Mouse (Mus musculus) liver, postnatal 0 days (tissue): ENCODE measurements around the gene Slc16a10.

Experiments used
- CTCF ChIP-seq: sonication (generic); IDR thresholded peaks from 2 replicates; pipeline ENCODE4 v1.5.1; 2016; ENCODE audit warnings: antibody characterized with exemption, low read depth
- EP300 ChIP-seq: IDR thresholded peaks from 2 replicates; pipeline ENCODE4 v1.6.1; 2016; ENCODE audit warnings: antibody characterized with exemption, low read depth, mild to moderate bottlenecking

GRCm38 (mm10) chr10:40161701-40162255 lies 19.7 kb upstream of the Slc16a10 start:
- TF ChIP-seq CTCF = no peak
- no peak for TF ChIP-seq EP300
